Mouse (Mus musculus): ENCODE results near the gene Skor1. TPM values are rescaled to one million over a fixed set of nuclear protein-coding genes. Genes with fewer than 3 reads are reported as not detected.

Skor1 gene
- polyA plus RNA-seq, 1 experiment from 2014 or later: not detected

- Histone ChIP-seq H3K4me2 (ENCODE audit: low read depth, low read length) (no peak overlapping the region), H3K27ac (ENCODE audit: low read depth) (no peak overlapping the region), H3K4me3 (ENCODE audit: low read depth, low read length) (no peak overlapping the region), H3K9me3 (ENCODE audit: low read length) (no peaks in the 10 kb centered on the region), H3K36me3 (replicated peaks; ENCODE audit: insufficient read depth, low read length) (no peaks in the 10 kb centered on the region), H3K9ac (replicated peaks) (no peak overlapping the region), H3K27me3 (ENCODE audit: insufficient read depth, low read length) (no peaks in the 10 kb centered on the region), H3K4me1 (ENCODE audit: insufficient read depth) (no peaks in the 10 kb centered on the region)
- ATAC-seq (no peak), DNase-seq (no peak)
- no peak for TF ChIP-seq EP300 (IDR thresholded peaks at IDR 0.05; ENCODE audit: low read depth)
- no peak for TF ChIP-seq CTCF (IDR thresholded peaks at IDR 0.05; ENCODE audit: low read depth)
- WGBS (ENCODE audit: insufficient replicate concordance): 83% methylated on average over 8 of the region's 8 CpGs
Observed at GRCm38 (mm10) chr9:63174001-63174721, 25.4 kb upstream of the Skor1 start.

DNA sequence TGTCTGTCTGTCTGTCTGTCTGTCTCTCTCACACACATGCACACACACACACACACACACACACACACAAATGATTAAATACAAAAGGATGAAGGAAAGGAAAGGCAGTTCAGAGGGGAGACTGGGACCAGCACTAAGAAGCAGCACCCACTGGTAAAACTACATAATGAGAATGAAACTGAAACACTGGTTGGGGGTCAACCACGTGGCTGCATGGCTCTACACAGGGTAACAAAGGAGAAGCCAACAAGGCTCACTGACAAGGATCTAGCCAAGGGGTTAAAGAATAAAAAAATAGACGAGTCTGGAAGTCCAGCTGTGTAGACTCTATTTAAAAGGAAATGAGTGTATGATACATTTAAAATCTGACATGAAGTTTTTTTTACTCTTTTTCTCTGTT, 23.2 kb upstream of the Skor1 start:
- ATAC-seq (no peak), DNase-seq (no peak)
- no peak overlapping the region for H3K4me2 ChIP-seq (ENCODE audit: low read depth, low read length)
- H3K27ac ChIP-seq (ENCODE audit: low read depth): no peak overlapping the region
- H3K4me3 ChIP-seq (ENCODE audit: low read depth, low read length): no peak overlapping the region
- H3K4me1 ChIP-seq (ENCODE audit: insufficient read depth): no peaks in the 10 kb centered on the region
- no peaks in the 10 kb centered on the region for H3K27me3 ChIP-seq (ENCODE audit: insufficient read depth, low read length)
- no peaks in the 10 kb centered on the region for H3K9me3 ChIP-seq (ENCODE audit: low read length)
- H3K36me3 ChIP-seq (replicated peaks; ENCODE audit: insufficient read depth, low read length): no peaks in the 10 kb centered on the region
- WGBS (ENCODE audit: insufficient replicate concordance): 50% methylated on average over 2 of the region's 2 CpGs
- no peak overlapping the region for H3K9ac ChIP-seq (replicated peaks)
- no peak for TF ChIP-seq CTCF (IDR thresholded peaks at IDR 0.05; ENCODE audit: low read depth)
- TF ChIP-seq EP300 (IDR thresholded peaks at IDR 0.05; ENCODE audit: low read depth): no peak

GRCm38 (mm10) chr9:63169127-63169526, 20.4 kb upstream of the Skor1 start:
- Histone ChIP-seq H3K27me3 (ENCODE audit: insufficient read depth, low read length) (no peaks in the 10 kb centered on the region), H3K4me2 (ENCODE audit: low read depth, low read length) (no peak overlapping the region), H3K4me3 (ENCODE audit: low read depth, low read length) (no peak overlapping the region), H3K9ac (replicated peaks) (no peak overlapping the region), H3K9me3 (ENCODE audit: low read length) (no peaks in the 10 kb centered on the region), H3K4me1 (ENCODE audit: insufficient read depth) (no peaks in the 10 kb centered on the region), H3K27ac (ENCODE audit: low read depth) (no peak overlapping the region), H3K36me3 (replicated peaks; ENCODE audit: insufficient read depth, low read length) (no peaks in the 10 kb centered on the region)
- ATAC-seq (no peak), DNase-seq (no peak)
- 71% methylated on average over 1 of the region's 1 CpGs for WGBS (ENCODE audit: insufficient replicate concordance)
- no peak for TF ChIP-seq CTCF (IDR thresholded peaks at IDR 0.05; ENCODE audit: low read depth)
- TF ChIP-seq EP300 (IDR thresholded peaks at IDR 0.05; ENCODE audit: low read depth): no peak

GRCm38 (mm10) chr9:63165070-63165469, 16.3 kb upstream of the Skor1 start:
- no peak overlapping the region for H3K4me3 ChIP-seq (ENCODE audit: low read depth, low read length)

GRCm38 (mm10) chr9:63163756-63164155, 15.0 kb upstream of the Skor1 start:
- Histone ChIP-seq H3K9me3 (ENCODE audit: low read length) (no peaks in the 10 kb centered on the region), H3K27me3 (ENCODE audit: insufficient read depth, low read length) (no peaks in the 10 kb centered on the region), H3K4me3 (ENCODE audit: low read depth, low read length) (no peak overlapping the region), H3K4me2 (ENCODE audit: low read depth, low read length) (no peak overlapping the region), H3K4me1 (ENCODE audit: insufficient read depth) (no peaks in the 10 kb centered on the region), H3K9ac (replicated peaks) (no peak overlapping the region), H3K36me3 (replicated peaks; ENCODE audit: insufficient read depth, low read length) (0 out of 2 replicates have a peak, but pooled peaks cover 3% of the 10 kb centered on the region), H3K27ac (ENCODE audit: low read depth) (no peak overlapping the region)
- WGBS (ENCODE audit: insufficient replicate concordance): 79% methylated on average over 8 of the region's 8 CpGs
- ATAC-seq (no peak), DNase-seq (no peak)
- TF ChIP-seq EP300 (IDR thresholded peaks at IDR 0.05; ENCODE audit: low read depth) (no peak), CTCF (IDR thresholded peaks at IDR 0.05; ENCODE audit: low read depth) (no peak)

More at GRCm38 (mm10) chr9:63165070-63165469, 16.3 kb upstream of the Skor1 start:
- H3K9ac ChIP-seq (replicated peaks): no peak overlapping the region
- DNase-seq (no peak), ATAC-seq (no peak)
- no peak overlapping the region for H3K4me2 ChIP-seq (ENCODE audit: low read depth, low read length)
- H3K27me3 ChIP-seq (ENCODE audit: insufficient read depth, low read length): no peaks in the 10 kb centered on the region
- H3K9me3 ChIP-seq (ENCODE audit: low read length): no peaks in the 10 kb centered on the region
- no peak overlapping the region for H3K27ac ChIP-seq (ENCODE audit: low read depth)
- TF ChIP-seq EP300 (IDR thresholded peaks at IDR 0.05; ENCODE audit: low read depth): no peak
- TF ChIP-seq CTCF (IDR thresholded peaks at IDR 0.05; ENCODE audit: low read depth): no peak
- WGBS (ENCODE audit: insufficient replicate concordance): 67% methylated on average over 9 of the region's 9 CpGs
- 0 out of 2 replicates have a peak, but pooled peaks cover 3% of the 10 kb centered on the region for H3K36me3 ChIP-seq (replicated peaks; ENCODE audit: insufficient read depth, low read length)
- H3K4me1 ChIP-seq (ENCODE audit: insufficient read depth): no peaks in the 10 kb centered on the region

- no peak for TF ChIP-seq EP300 (IDR thresholded peaks at IDR 0.05; ENCODE audit: low read depth)
- TF ChIP-seq CTCF (IDR thresholded peaks at IDR 0.05; ENCODE audit: low read depth): no peak
- H3K4me2 ChIP-seq (ENCODE audit: low read depth, low read length): no peak overlapping the region
- no peaks in the 10 kb centered on the region for H3K9me3 ChIP-seq (ENCODE audit: low read length)
- no peaks in the 10 kb centered on the region for H3K36me3 ChIP-seq (replicated peaks; ENCODE audit: insufficient read depth, low read length)
- H3K9ac ChIP-seq (replicated peaks): no peak overlapping the region
- DNase-seq (no peak), ATAC-seq (no peak)
- peaks cover 3% of the 10 kb centered on the region for H3K4me1 ChIP-seq (ENCODE audit: insufficient read depth)
- WGBS (ENCODE audit: insufficient replicate concordance): 31% methylated on average over 14 of the region's 14 CpGs
- no peak overlapping the region for H3K27ac ChIP-seq (ENCODE audit: low read depth)
- H3K27me3 ChIP-seq (ENCODE audit: insufficient read depth, low read length): peaks cover 70% of the 10 kb centered on the region
- H3K4me3 ChIP-seq (ENCODE audit: low read depth, low read length): no peak overlapping the region
Observed at GRCm38 (mm10) chr9:63151949-63152348, 3.2 kb upstream of the Skor1 start.

All from liver, postnatal 0 days (tissue).